Mouse (Mus musculus) ovary, adult 2 months (tissue): ENCODE data around the gene Zdhhc9. TPM values are rescaled to one million over a fixed set of nuclear protein-coding genes. Genes with fewer than 3 reads are reported as not detected.

Source experiments
- polyA plus RNA-seq: library from polyadenylated mRNA; depleted of rRNA; stranded (reverse); fragments of >200 nt; gene quantifications from 2 replicates; pipeline ENCODE4 v1.2.3, GENCODE M21; 2012; rRNA removed

The Zdhhc9 gene
- 15.0 and 17.2 TPM in 2 replicates for polyA plus RNA-seq

DNA sequence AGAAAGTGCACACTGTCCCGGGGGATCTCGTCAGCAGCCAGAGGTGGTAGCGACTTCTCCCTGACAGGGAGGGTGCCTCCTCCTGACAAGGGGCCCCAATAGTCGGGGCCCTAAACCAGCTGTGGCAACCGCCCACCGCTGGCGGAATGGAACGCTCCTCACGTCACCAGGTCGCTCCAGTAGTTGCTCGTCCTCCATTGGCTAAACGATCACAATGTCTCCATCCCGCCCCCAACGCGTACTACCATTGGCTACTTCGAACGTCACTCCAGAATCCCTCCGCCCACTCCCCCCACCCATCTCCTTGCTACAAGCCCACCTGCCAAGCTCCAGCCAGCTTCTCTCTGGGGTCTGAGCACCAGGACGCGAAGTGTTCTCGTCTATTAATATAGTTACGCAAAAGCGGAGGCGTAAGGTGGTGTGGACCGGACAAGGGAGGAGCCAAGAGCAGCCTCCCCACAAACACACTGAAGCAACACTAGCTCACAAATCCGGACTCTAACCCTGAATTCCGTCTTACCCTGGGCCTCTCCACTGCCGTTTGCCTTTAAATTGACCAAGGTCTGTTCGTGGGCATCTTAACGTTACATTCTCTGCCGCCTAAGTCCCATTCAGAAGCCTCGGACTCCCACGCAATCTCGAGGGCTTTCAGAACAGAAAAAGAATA is at the start of gene Zdhhc9:
Gene Zdhhc9, minus strand, starts transcription at position 360 of the 667 bp plus-strand sequence.

GRCm38 (mm10) chrX:48256468-48257007 is 47.9 kb upstream of the Zdhhc9 start, which contains the start of gene Utp14a:
TSS of gene Utp14a (plus strand) at chrX:48256862.

DNA sequence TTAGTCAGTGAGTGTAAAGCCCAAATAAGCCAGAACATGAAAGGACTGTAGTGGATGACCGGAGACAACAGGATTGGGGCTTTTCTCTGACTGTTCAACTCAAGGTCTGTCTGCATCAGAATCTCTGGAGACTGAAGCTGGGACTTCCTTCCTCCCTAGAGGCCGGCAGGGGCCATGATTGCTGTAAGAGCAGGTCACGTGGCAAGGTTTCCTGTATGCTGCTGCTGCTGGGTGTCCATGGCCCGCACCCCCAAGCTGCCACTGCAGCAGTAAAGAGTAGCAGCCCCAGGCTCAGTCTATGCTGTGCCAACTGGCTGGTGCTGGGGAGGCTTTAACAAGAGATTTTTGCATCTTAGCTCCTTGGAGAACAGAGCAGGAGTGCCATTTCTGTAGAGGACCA is 62.4 kb downstream of the Zdhhc9 start, which contains the start of gene Sash3:
Gene Sash3, plus strand, starts transcription at position 175 of the 400 bp plus-strand sequence.

Other genes with a start within 250 kb of the Zdhhc9 start
- 5.4 and 5.7 TPM in 2 replicates for gene Apln, start 174.0 kb downstream of the Zdhhc9 start, polyA plus RNA-seq
- gene Xpnpep2, start 100.2 kb downstream of the Zdhhc9 start, polyA plus RNA-seq = 2.5 and 2.9 TPM in 2 replicates
- gene Sash3, start 62.4 kb downstream of the Zdhhc9 start, polyA plus RNA-seq = 2.4 and 2.9 TPM in 2 replicates
- 1.5 and 1.8 TPM in 2 replicates for gene Utp14a, start 48.0 kb upstream of the Zdhhc9 start, polyA plus RNA-seq
- 5.2 and 6.2 TPM in 2 replicates for gene Bcorl1, start 132.5 kb upstream of the Zdhhc9 start, polyA plus RNA-seq